Mouse (Mus musculus) heart, postnatal 0 days (tissue): ENCODE results near the gene Bhlhe40.

Source experiments
- CTCF ChIP-seq: IDR thresholded peaks from 2 replicates; pipeline ENCODE4 v1.5.1; 2016; ENCODE audit warnings: antibody characterized with exemption, control low read depth, low read depth
- EP300 ChIP-seq: IDR thresholded peaks from 2 replicates; pipeline ENCODE4 v1.6.1; 2016; ENCODE audit warnings: antibody characterized with exemption, low read depth

DNA sequence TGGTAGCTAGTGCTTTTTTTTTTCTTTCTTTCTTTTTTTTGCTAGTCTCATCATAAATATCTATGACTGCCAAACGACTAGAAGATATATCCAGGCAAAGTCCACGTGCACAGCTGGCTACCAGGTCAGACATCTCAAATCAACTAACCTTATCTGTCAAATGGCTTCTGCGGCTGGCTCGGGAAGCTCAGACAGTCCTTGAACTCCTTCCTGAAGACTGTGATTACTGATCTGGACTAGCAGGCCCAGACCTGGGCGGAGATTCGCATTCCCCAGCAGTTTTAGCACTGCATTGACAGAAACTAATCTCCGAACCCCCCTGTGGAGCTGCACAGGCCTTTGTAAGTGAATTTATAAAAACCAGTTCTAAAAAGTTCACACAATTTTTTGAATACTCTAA, 18.4 kb upstream of the Bhlhe40 start:
- TF ChIP-seq CTCF (no peak), EP300 (no peak)
